Mouse (Mus musculus) brain, embryonic 14.5 days (tissue): ENCODE measurements around the gene Gpank1.

ENCODE experiments used
- CTCF ChIP-seq: fragments of 200-500 bp; IDR thresholded peaks from 2 replicates; pipeline ENCODE4 v1.5.1; 2012; ENCODE audit warnings: inconsistent platforms, mild to moderate bottlenecking, moderate library complexity, borderline replicate concordance; ENCODE audit not compliant: insufficient read depth, insufficient read length; ENCODE audit errors: extremely low read depth
- POLR2A ChIP-seq: fragments of 200-500 bp; IDR thresholded peaks from 2 replicates; pipeline ENCODE4 v1.6.1; 2012; ENCODE audit warnings: mild to moderate bottlenecking, inconsistent platforms, borderline replicate concordance; ENCODE audit not compliant: poor library complexity, insufficient read depth, insufficient read length, severe bottlenecking; ENCODE audit errors: extremely low read depth

DNA sequence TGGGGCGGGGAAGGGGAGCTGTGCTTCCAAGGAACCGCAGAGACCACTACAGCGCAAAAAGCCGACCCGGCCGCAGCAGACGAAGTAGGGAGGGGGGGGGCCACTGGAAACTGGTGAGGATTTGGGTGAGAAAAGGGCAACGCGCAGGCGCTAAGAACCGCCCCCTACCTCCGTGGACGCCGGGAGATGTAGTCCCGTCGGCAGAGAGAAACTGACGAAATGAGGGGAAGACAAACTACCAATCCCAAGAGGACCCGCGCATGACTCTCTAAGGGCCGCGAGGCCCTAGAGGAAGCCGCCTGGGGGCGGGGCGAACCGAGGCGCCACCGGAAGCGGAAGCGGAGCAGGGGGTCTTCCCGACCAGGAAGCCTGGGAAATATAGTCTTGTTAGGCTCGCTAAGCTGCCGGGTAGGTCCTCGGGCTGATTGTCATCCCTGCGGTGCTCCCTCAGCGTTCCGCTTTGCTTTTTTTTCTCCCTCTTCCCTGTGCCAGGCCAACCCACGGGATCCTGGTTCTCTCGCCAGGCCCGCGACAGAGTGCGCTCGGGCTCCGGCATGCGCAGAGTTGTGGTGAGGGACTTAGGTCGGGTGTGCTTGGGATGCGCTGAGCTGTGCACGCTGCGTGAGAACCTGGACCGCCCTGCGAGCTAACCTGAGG lies at the start of gene Gpank1:
- TF ChIP-seq CTCF (no peak), POLR2A (peak; percentile 53; the same call in 1 of the 2 replicates)
